Mouse (Mus musculus): Measurements from ENCODE around the gene Fgr.
"Not testable (repeated sequence)": the region's sequence is repeated elsewhere in the genome, so short reads cannot be mapped to it uniquely, and the experiment has no call there.

Fgr gene

DNA sequence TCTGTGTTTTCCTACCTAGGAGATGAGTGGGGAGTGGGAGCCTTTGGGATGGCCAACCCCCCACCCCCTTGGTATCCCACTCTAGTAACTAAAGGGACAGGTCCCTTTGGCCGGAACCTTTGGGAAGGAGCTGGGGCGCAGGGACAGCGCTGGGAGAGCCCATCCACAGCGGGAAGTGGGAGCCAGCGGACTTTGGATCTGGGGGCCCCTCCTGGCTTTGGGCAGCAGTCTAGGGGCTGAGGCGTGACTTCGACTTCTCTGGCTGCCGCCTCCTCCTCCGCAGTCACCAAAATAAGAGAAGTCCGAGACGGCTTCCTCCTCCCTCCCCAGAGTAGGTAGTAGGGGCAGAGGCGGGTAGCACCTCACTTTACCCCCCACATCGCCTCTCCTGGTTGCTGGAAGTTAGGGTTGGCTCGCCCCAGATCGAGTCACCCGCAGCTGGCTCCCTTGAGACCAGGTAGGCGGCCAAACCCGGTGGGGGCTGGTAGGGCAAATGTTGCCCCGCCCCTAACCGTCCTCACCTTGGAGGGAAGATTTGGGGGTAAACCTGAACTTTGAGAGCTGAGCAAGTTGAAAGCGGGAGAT, at the start of gene Fgr:
Gene Fgr, plus strand, starts transcription at position 282 of the 585 bp plus-strand sequence.
- no peak for DNase-seq (ENCODE audit: low spot score)

DNA sequence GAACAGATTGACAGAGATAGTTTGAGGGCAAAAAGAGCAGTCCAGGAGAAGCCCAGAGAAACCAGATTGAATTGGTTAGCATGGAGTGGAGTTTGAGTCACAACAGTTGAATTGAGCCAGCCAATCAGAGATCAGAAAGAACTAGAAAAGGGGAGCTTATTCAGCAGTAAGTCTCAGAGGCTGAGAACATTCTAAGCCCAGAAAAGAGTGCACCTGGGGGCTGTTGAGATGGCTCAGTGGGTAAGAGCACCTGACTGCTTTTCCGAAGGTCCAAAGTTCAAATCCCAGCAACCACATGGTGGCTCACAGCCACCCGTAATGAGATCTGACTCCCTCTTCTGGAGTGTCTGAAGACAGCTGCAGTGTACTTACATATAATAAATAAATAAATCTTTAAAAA, 47.4 kb upstream of the Fgr start:
- DNase-seq (ENCODE audit: low spot score), result not testable (repeated sequence)

DNA sequence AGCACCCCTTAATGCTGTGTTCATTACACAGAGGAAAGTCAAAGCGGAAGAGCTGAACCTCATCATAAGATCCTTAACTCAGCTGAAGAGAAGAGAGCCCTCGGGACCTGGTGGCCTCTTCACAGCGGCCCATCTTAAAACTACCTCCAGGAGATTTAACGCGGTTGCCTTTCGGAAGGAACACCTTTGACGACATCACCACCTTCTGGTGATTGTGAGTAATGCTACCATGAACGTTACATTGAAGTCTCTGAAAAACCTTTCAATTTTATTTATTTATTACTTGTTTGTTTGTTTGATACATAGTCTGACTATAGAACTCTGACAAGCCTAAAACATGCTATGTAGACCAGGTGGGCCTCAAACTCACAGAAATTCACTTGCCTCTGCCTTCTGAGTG, 43.1 kb upstream of the Fgr start:
- DNase-seq (ENCODE audit: low spot score), result peak; percentile 87

DNA sequence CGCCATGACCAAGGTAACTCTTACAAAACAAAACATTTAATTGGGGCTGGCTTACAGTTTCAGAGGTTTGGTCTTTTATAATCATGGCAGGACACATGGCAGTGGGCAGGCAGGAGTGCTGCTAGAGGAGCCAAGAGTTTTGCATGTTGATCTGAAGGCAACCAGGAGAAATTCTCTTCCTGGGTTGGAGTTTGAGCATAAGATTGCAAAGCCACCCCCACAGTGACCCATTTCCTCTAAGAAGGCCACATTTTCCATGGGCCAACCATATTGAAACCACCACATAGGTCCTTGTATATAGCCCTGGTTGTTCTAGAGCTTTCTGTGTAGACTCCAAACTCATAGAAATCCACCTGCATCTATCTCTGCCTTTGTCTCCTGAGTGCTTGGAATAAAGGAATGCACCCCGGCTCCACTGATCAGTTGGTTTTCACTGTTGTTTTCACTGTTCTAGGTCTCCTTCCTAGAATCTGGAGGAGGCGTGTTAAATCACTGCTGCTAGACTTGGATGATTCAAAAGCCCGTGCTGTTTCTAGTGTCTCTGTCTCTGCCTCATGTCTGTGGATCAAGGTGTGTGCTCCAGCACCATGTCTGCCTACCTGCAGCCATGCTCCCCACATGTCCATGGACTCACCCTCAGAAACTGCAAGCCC, 41.0 kb upstream of the Fgr start:
- DNase-seq (ENCODE audit: low spot score), result no peak

DNA sequence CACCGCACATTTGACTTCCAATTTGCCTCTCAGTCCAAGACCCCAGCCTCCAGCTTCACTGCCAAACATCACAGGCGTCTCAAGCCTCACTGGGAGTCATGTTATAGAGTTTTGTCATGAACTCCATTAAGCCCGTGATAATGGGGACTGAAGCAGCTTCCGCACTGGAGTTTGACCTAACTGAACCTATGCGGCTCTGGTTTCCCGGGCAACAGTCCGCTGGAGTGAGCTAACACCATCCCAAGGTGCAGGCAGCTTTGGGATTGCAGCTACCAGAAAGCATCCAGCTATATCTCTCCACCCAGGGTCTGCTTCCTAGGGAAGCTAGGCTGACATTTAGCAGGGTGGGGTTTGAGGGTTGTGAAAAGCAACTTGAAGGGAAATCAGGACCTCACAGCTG, 39.3 kb upstream of the Fgr start:
- DNase-seq (ENCODE audit: low spot score), result peak; percentile 69

- no peak for DNase-seq (ENCODE audit: low spot score)
These were observed 35.5 kb upstream of the Fgr start for GRCm38 (mm10) chr4:132938181-132938941.

DNA sequence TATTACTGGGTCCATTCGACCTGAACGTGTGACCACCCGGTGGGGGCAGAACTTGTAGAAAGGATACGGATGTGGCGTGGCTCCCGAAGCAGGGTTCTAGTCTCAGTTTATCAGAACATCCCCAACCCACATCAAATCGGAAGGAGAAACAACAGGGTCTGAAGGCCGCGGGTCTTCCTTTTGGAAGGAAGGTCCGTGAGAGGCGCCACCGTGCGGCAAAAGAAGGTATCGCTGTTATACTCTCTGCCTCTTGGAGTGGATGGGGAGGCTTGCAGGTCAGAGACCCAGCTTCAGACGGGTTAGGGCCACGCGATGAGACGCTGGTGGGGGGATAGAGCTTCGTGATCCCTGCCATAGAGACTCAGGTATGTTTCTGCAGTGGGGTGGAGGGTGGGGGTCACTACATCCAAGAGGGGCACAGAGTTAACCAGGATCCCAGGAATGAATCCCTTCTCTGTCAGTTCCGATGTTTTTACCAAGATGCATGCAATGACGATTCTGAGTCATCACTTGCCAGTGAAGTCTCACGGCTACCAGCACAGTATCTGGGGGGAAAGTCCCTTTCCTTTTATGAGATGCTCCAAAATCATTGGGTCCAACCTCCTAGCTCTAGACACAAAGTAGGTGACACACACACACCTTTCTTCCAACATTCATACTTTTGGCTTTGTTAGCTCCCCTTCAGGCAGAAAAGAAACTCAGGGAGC, 34.3 kb upstream of the Fgr start:
- DNase-seq (ENCODE audit: low spot score), result peak; percentile 87

GRCm38 (mm10) chr4:132941012-132941729, 32.7 kb upstream of the Fgr start:
- no peak for DNase-seq (ENCODE audit: low spot score)

DNA sequence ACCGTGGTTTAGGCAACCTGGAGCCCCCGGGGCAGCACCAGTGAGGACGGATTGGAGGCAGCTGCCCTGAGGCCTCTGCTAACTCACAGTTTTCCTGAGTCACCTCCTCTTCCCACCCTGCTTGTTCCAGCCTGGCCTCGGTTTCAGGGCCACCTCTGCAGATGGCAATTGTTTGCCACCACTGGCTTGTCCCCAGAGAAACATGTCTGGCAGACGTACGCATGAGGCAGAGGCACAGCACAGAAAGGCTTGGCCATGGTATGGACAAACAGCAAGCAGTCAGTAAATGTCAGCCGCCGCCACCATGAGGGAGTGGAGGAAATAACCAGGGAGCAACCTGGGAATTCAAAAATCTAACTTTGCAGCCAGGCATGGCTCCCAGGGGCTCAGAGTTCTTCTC, 30.8 kb upstream of the Fgr start:
- DNase-seq (ENCODE audit: low spot score), result no peak

- no peak for DNase-seq (ENCODE audit: low spot score)
These were observed 29.8 kb upstream of the Fgr start for GRCm38 (mm10) chr4:132944106-132944505.

GRCm38 (mm10) chr4:132944776-132945175, 29.1 kb upstream of the Fgr start:
- no peak for DNase-seq (ENCODE audit: low spot score)

GRCm38 (mm10) chr4:132945261-132946046, 28.4 kb upstream of the Fgr start:
- DNase-seq (ENCODE audit: low spot score), result peak; percentile 97

DNA sequence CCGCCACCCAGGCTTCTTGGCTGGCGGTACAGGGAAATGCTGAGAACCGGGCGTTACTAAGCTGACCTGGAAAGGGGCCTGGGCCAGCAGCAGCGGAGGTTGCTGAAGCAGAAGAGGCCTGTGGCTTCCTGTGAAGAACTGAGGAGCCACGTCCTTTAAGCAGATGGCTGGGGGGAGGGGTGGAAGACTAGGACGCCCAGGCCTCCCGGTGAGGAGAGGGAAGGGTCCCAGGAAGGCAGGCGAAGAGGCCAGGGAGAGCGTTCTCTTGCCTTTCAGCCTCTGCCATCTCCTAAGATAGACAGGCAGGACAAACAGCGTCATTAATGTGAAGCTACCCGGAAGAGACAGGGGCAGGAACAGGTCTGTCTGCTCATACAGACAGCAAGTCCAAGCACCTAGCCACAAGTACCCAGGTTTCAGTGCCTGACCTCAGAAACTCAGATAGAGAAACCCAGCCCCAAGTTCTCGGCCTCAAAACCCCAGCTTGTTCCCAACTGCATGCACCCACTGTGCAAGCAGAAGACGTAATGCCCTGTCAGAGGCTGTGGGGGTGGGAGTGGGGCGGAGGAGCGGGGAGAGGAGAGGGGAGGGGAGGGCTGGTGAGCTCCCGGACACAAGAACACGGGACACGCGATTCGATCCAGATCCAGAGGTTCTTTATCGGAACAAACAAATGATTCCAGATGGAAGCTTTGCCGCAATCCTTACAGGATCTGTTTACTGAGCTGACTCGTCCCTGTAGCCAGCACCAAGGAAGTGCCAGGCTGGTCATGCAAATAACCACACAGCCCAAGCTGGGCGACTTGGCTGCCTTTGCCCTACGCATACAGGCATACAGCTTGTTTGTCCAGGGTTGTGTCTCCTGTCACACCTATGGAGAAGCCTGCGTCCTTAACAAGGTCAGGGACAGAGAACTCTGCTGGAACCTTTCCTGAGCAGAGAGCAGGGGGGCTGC, 27.6 kb upstream of the Fgr start:
- DNase-seq (ENCODE audit: low spot score), result peak; percentile 75

GRCm38 (mm10) chr4:132949882-132950532, 23.9 kb upstream of the Fgr start:
- DNase-seq (ENCODE audit: low spot score), result peak; percentile 48

DNA sequence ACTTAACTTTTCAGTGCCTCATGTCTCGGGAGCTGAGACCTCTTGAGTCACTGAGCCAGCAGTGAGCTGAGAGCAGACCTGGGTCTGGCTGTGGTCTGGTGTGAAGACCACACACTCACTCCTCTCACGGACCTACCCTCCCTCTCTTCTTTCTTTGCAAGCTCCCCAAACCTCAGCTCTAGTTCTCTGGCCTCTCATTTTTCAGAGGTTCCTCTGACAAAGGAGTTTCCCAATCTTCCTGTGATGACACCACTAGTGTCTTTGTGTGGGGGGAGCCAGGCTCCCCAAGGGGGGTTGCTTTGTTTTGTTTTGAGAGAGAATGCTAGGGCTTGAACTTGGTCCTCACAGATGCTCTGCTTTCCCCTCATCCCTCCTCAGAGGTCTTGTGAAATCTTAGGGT, 22.9 kb upstream of the Fgr start:
- no peak for DNase-seq (ENCODE audit: low spot score)

- DNase-seq (ENCODE audit: low spot score), result peak; percentile 43
These were observed 19.1 kb upstream of the Fgr start for GRCm38 (mm10) chr4:132954530-132955394.

DNA sequence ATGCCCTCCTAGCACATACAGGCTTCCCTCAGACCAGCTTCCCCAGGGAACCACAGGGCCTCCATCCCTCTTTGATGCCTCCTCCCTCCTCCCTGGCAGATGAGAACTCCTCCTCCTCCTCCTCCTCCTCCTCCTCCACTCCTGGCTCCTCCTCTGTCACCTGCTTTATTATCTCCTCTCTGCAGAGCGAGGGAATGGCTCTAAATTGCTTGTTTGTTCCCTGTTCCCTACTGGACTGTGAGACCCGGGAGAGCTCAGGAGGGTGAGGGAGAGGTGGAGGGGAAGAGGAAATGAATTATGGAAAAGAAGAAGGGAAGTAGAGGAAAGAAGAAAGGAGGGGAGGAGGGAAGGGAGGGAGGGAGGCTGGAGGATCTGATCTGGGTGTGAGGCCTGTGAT, 18.5 kb upstream of the Fgr start:
- DNase-seq (ENCODE audit: low spot score), result no peak

Data from retina, embryonic 14.5 days (tissue).